Mouse (Mus musculus) hindbrain, embryonic 11.5 days (tissue): ENCODE measurements around the gene Nxpe2. TPM values are rescaled to one million over a fixed set of nuclear protein-coding genes. Genes with fewer than 3 reads are reported as not detected.

Experiments
- ATAC-seq: fragments of 200-750 bp; cut with Nextera tagmentation; 2 replicates; pipeline ENCODE4 v1.8.0; 2017; ENCODE audit warnings: mild to moderate bottlenecking, moderate TSS enrichment, moderate library complexity; ENCODE audit not compliant: low FRiP score
- DNase-seq: peaks from one replicate; pipeline ENCODE4 v3.0.0-alpha.2; 2015; ENCODE audit warnings: low spot score
- H3K27ac ChIP-seq: fragments of 300-500 bp; sonication (generic); 2 replicates; pipeline ENCODE4 v1.5.1; 2014; ENCODE audit warnings: mild to moderate bottlenecking, low read depth, low read length
- H3K27me3 ChIP-seq: fragments of 300-500 bp; sonication (generic); 2 replicates; pipeline ENCODE4 v1.6.1; 2014; ENCODE audit warnings: mild to moderate bottlenecking, low read length, moderate library complexity, mixed read lengths; ENCODE audit not compliant: control insufficient read depth, insufficient read depth
- H3K36me3 ChIP-seq: fragments of 300-500 bp; sonication (generic); 2 replicates; pipeline ENCODE4 v1.6.1; 2014; ENCODE audit warnings: mild to moderate bottlenecking, low read length, moderate library complexity, mixed read lengths; ENCODE audit not compliant: control insufficient read depth, insufficient read depth
- H3K4me1 ChIP-seq: fragments of 300-500 bp; sonication (generic); replicated peaks from 2 replicates; pipeline ENCODE4 v1.6.1; 2014; ENCODE audit warnings: low read length, mixed read lengths; ENCODE audit not compliant: control insufficient read depth, insufficient read depth
- H3K4me2 ChIP-seq: fragments of 300-500 bp; sonication (generic); replicated peaks from 2 replicates; pipeline ENCODE4 v1.6.1; 2014; ENCODE audit warnings: mild to moderate bottlenecking, low read depth, low read length
- H3K4me3 ChIP-seq: fragments of 300-500 bp; sonication (generic); 2 replicates; pipeline ENCODE4 v1.5.1; 2014; ENCODE audit warnings: low read depth, low read length
- H3K9ac ChIP-seq: fragments of 300-500 bp; sonication (generic); 2 replicates; pipeline ENCODE4 v1.6.1; 2014; ENCODE audit warnings: low read depth, low read length
- H3K9me3 ChIP-seq: fragments of 300-500 bp; sonication (generic); 2 replicates; pipeline ENCODE4 v1.6.1; 2016; ENCODE audit warnings: low read length; ENCODE audit not compliant: control insufficient read depth
- WGBS: fragments of 180-500 bp; shearing (Covaris S2); extraction: QIAGEN DNeasy Blood & Tissue Kit; methylation state at CpG from one replicate; pipeline ENCODE4 v1.1.7; 2014; 5-methylcytosine and 5-hydroxymethylcytosine counted together
- polyA plus RNA-seq: library from polyadenylated mRNA; unstranded; fragments of >200 nt; fragmentation: Nextera tagmentation; extraction: Ambion mirVana; gene quantifications from 2 replicates; pipeline ENCODE4 v1.2.1, GENCODE M21; 2014

The Nxpe2 gene
- 0.84 and 0.85 TPM in 2 replicates for polyA plus RNA-seq

DNA sequence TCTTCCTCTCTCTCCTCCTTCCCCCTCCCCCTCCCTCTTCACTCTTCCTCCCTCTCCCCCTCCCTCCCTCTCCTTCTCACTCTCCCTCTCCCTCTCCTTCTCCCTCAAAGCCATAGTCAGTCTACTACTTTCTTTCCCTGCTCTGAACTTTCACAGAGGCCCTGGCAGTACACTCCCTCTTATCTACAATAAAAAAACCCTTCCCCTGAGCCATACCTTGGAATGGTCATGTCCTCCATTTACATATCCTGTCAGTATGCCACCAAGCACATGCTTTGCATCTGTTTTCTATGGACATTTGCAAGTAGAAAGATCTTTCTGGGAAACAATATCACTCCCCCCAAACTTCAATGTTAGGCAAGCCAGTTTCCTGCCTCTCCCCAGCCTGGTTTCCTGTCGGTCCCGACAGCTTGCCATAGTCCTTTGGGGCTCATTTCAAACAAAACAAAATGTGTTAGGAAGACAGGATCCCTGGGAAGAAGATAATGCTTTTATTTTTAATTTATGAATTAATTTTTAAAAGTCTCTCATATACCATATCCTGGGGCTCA, at the start of gene Nxpe2:
Gene Nxpe2 (minus strand): TSS at position 307 of the 551 bp plus-strand sequence.
- H3K4me3 ChIP-seq, result no peak within 1 kb of the TSS
- H3K4me2 ChIP-seq, result no peak within 1 kb of the TSS
- no peaks in the 10 kb centered on the region for H3K36me3 ChIP-seq
- H3K27ac ChIP-seq, result no peak within 1 kb of the TSS
- no peaks in the 10 kb centered on the region for H3K9me3 ChIP-seq
- H3K4me1 ChIP-seq, result no peaks in the 10 kb centered on the region
- H3K27me3 ChIP-seq, result no peaks in the 10 kb centered on the region
- ATAC-seq (no peak), DNase-seq (no peak)
- H3K9ac ChIP-seq, result no peak within 1 kb of the TSS
- 63% methylated on average over 2 of the region's 2 CpGs for WGBS

DNA sequence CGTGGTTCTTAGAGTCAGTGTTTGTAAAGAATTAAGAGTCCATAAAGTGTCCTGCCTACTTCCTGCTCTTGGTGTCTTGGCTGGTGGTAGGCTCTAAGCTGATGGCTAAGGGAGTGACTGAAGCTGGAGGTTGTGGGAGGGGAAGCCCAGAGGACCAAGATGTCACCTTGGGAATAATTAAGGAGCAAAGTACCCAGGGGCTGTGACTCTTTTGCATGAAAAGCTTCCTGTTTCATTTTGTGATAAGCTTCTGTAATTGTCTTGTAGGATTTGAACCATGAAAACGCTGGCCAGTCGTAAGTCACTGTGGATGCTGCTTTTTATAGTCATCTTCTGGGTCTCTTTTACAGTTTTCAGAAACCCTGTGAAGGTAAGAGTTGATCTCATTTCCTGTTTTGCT, 36.7 kb upstream of the Nxpe2 start:
- no peaks in the 10 kb centered on the region for H3K4me1 ChIP-seq
- DNase-seq, result no peak
- H3K36me3 ChIP-seq, result no peaks in the 10 kb centered on the region
- no peaks in the 10 kb centered on the region for H3K9me3 ChIP-seq
- WGBS, result 84% methylated on average over 3 of the region's 3 CpGs
- H3K4me2 ChIP-seq, result no peak overlapping the region
- no peak overlapping the region for H3K9ac ChIP-seq
- no peak overlapping the region for H3K4me3 ChIP-seq
- H3K27ac ChIP-seq, result no peak overlapping the region
- no peaks in the 10 kb centered on the region for H3K27me3 ChIP-seq
- ATAC-seq, result no peak

DNA sequence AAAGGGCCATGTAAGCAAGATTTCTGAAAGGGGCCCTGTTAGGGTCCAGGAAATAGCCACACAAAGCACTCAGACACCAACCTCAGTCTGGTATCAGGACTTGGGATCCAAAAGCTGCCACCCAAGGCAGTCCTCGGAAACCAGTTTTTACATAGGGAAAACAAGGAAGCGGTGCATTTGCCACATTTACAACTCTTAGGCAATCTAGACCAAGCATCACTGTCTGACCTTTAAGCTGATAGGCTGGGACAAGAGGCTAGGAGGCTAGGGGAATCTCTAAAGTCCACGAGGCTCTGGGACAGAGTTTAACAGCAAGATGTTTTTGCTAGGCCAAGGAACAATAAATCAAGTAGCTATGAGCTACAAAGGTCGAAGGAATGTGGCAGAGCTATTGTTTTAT, 35.2 kb upstream of the Nxpe2 start:
- ATAC-seq (no peak), DNase-seq (no peak)
- no peak overlapping the region for H3K4me3 ChIP-seq
- H3K4me1 ChIP-seq, result no peaks in the 10 kb centered on the region
- no peaks in the 10 kb centered on the region for H3K36me3 ChIP-seq
- WGBS, result 81% methylated on average over 4 of the region's 4 CpGs
- H3K4me2 ChIP-seq, result no peak overlapping the region
- H3K9ac ChIP-seq, result no peak overlapping the region
- no peaks in the 10 kb centered on the region for H3K27me3 ChIP-seq
- H3K9me3 ChIP-seq, result no peaks in the 10 kb centered on the region
- no peak overlapping the region for H3K27ac ChIP-seq

DNA sequence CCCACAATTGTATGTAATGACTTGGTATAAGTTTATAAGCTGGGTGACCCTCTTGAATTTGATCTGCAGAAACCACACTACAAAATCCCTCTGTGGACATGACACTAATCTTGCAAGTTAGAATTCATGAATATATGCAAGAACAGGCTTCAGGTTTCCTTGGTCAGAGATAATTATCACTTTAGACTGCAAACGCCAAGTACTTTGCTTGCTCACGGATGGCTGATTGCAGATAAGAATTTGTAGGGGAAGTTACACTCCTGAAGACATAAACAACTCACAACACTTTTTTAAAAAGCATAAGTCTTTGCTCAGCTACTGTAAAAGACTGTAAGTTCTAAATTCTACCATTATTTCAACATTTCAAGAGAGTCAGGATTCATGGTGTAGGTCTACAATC, 21.1 kb upstream of the Nxpe2 start:
- WGBS, result 77% methylated on average over 2 of the region's 2 CpGs
- Histone ChIP-seq H3K4me3 (no peak overlapping the region), H3K9me3 (no peaks in the 10 kb centered on the region), H3K4me1 (no peaks in the 10 kb centered on the region), H3K27me3 (no peaks in the 10 kb centered on the region), H3K9ac (no peak overlapping the region), H3K27ac (no peak overlapping the region), H3K4me2 (no peak overlapping the region), H3K36me3 (no peaks in the 10 kb centered on the region)
- DNase-seq (no peak), ATAC-seq (no peak)

DNA sequence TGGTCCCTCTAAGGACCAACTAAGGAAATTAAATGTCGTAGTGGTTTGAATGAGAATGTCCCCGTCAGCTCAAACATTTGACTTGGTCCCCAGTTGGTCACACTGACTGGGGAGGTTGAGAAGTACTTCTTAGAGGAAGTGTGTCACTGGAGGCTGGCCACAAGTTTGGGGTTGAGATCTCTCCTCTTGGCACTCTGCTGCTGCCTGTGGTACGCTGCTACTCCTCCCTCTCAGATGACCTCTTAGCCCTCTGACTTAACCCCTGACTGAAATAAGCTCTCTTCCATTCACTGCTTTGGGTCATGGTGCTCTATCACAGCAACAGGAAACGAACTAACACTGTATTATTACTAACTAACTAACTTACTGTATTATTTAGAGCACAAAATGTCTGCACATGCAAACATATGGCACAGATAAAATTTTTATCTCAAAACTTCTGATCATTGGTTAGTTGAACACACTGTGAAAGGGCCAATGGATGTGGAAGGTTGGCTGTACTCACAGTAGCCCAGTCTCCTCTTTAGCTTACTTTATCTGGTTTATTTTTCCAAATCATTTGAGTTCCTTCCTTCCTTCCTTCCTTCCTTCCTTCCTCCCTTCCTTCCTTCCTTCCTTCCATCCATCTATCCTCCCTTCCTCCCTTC, 20.1 kb upstream of the Nxpe2 start:
- H3K4me2 ChIP-seq, result no peak overlapping the region
- 80% methylated on average over 4 of the region's 4 CpGs for WGBS
- H3K36me3 ChIP-seq, result no peaks in the 10 kb centered on the region
- no peaks in the 10 kb centered on the region for H3K4me1 ChIP-seq
- H3K9ac ChIP-seq, result no peak overlapping the region
- H3K4me3 ChIP-seq, result no peak overlapping the region
- DNase-seq, result no peak
- H3K27ac ChIP-seq, result no peak overlapping the region
- H3K9me3 ChIP-seq, result no peaks in the 10 kb centered on the region
- no peak for ATAC-seq
- H3K27me3 ChIP-seq, result no peaks in the 10 kb centered on the region

DNA sequence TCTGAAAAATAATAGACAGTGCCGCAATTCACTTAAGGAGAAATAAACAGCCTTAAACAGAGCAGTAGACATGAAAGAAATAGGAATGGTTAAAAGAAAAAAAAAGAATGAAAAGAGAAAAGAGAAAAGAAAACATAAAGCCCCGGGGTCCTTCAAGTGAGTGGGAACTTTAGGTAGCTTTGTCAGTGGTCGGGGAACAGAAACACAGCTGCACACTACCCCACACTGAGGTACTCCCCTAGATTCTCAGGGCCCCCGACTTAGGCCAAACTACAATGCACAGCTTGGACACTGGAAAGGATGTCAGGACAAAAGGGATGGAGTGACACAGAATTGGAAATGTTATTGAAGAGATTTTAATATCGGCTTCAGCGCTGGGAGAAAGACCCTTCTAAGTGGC, 9.5 kb upstream of the Nxpe2 start:
- no peaks in the 10 kb centered on the region for H3K4me1 ChIP-seq
- H3K9ac ChIP-seq, result no peak overlapping the region
- H3K9me3 ChIP-seq, result no peaks in the 10 kb centered on the region
- no peaks in the 10 kb centered on the region for H3K36me3 ChIP-seq
- no peak overlapping the region for H3K4me3 ChIP-seq
- ATAC-seq, result no peak
- no peak for DNase-seq
- H3K4me2 ChIP-seq, result no peak overlapping the region
- no peak overlapping the region for H3K27ac ChIP-seq
- no peaks in the 10 kb centered on the region for H3K27me3 ChIP-seq
- WGBS, result 89% methylated on average over 6 of the region's 6 CpGs

DNA sequence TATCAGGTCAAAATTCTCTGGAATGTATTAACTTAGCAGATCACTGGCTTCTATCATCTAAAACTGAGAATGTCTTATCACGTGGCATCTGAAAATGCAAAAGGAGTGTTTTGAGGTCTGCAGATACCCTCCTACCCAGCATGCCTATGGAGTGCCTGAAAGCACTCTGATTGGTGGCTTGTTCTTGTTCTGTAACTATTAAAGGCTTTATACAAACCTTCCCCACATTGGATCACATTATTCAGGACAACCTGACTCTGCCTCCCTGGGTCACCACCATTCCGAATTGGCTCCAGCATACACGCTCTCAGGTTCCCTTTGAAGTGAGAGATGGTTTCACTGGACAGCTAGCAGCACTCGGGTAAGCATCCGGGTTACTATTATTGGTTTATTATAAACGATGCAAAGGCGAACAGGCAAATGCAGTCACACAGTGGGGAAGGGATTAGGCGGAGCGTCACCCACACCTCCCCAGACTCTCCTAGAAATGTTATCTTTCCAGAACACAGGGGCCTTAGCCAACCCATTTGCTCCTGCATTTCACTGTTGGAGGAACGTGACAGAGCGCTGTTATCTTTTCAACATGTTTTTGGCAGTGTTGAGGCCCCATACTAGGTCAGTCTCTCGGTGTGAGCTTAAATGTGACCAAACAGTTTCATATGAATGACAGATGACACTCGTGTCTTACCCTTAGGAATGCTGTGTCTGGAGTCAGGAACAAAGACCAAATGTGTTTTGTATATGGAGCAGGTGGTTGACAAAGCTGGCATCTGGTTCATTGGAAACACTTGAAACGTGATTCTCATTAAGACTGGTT, 8.8 kb upstream of the Nxpe2 start:
- ATAC-seq (no peak), DNase-seq (no peak)
- Histone ChIP-seq H3K9me3 (no peaks in the 10 kb centered on the region), H3K4me2 (no peak overlapping the region), H3K27ac (no peak overlapping the region), H3K27me3 (no peaks in the 10 kb centered on the region), H3K4me3 (no peak overlapping the region), H3K36me3 (no peaks in the 10 kb centered on the region), H3K4me1 (no peaks in the 10 kb centered on the region), H3K9ac (no peak overlapping the region)
- 74% methylated on average over 14 of the region's 14 CpGs for WGBS

DNA sequence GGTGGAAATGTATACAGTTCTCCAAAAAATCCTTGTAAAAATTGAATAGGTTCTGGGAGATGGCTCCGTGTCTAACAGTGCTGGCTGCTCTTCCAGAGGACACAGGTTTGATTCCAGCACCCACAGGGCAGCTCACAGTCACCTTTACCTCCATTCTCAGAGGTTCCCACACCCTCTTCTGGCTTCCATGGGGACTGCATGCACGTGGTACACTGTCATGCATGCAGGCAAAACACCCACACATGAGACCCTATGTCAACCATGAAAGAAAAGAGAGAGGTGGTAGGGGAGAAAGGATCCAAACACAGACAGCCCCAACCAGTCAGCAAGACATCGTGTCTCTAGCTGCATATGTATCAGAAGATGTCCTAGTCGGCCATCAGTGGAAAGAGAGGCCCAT, 7.6 kb upstream of the Nxpe2 start:
- no peak overlapping the region for H3K4me3 ChIP-seq
- no peaks in the 10 kb centered on the region for H3K9me3 ChIP-seq
- H3K36me3 ChIP-seq, result no peaks in the 10 kb centered on the region
- DNase-seq, result no peak
- no peaks in the 10 kb centered on the region for H3K27me3 ChIP-seq
- WGBS, result 71% methylated on average over 4 of the region's 4 CpGs
- no peak overlapping the region for H3K4me2 ChIP-seq
- no peak overlapping the region for H3K27ac ChIP-seq
- no peak overlapping the region for H3K9ac ChIP-seq
- no peak for ATAC-seq
- no peaks in the 10 kb centered on the region for H3K4me1 ChIP-seq

DNA sequence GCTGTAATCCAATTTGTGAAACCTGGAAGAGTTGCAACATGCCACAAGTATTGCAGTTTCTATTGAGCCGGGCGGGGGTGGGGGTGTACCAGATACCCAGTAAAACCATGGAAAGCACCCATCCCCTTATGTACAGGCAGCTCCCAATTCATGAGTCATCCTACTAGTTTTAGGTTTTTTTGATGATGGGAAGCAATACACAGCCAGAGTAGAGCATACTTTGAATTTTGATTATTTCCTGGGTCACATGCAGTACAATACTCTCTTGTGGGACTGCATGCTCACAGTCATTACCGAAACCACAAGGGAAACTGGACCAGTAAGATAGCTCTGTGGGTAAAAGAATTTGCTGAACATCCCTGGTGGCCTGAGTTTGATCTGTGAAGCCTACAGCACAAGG, 3.8 kb upstream of the Nxpe2 start:
- Histone ChIP-seq H3K27me3 (no peaks in the 10 kb centered on the region), H3K4me3 (no peak overlapping the region), H3K4me1 (no peaks in the 10 kb centered on the region), H3K9ac (no peak overlapping the region), H3K36me3 (no peaks in the 10 kb centered on the region), H3K9me3 (no peaks in the 10 kb centered on the region), H3K4me2 (no peak overlapping the region), H3K27ac (no peak overlapping the region)
- ATAC-seq, result no peak
- no peak for DNase-seq
- 93% methylated on average over 3 of the region's 3 CpGs for WGBS
